Mouse (Mus musculus): ENCODE results near the gene Strbp. TPM values are rescaled to one million over a fixed set of nuclear protein-coding genes. Genes with fewer than 3 reads are reported as not detected.

Strbp gene
- total RNA-seq, 2 experiments from 2014 or later = 147 to 161 TPM

GRCm38 (mm10) chr2:37704141-37704760 lies 592 bp upstream of the Strbp start:
- DNase-seq (ENCODE audit: low spot score in 2 of 2) = no peak

- DNase-seq (ENCODE audit: low spot score in 2 of 2) = peak; percentile 13 to 30
Observed at GRCm38 (mm10) chr2:37702301-37703172, 1.1 kb downstream of the Strbp start.

- DNase-seq (ENCODE audit: low spot score in 2 of 2) = no peak
Observed at GRCm38 (mm10) chr2:37689064-37689615, 14.5 kb downstream of the Strbp start.

- DNase-seq (ENCODE audit: low spot score in 2 of 2) = no peak
Observed at GRCm38 (mm10) chr2:37687031-37687430, 16.6 kb downstream of the Strbp start.

GRCm38 (mm10) chr2:37684864-37685263 lies 18.8 kb downstream of the Strbp start:
- no peak for DNase-seq (ENCODE audit: low spot score in 2 of 2)

- DNase-seq (ENCODE audit: low spot score in 2 of 2) = no peak
Observed at GRCm38 (mm10) chr2:37682197-37682811, 21.4 kb downstream of the Strbp start.

GRCm38 (mm10) chr2:37651086-37651485 lies 52.6 kb downstream of the Strbp start:
- no peak for DNase-seq (ENCODE audit: low spot score in 2 of 2)

GRCm38 (mm10) chr2:37649590-37649989 lies 54.1 kb downstream of the Strbp start:
- no peak for DNase-seq (ENCODE audit: low spot score in 2 of 2)

- DNase-seq (ENCODE audit: low spot score in 2 of 2) = no peak
Observed at GRCm38 (mm10) chr2:37648966-37649365, 54.7 kb downstream of the Strbp start.

GRCm38 (mm10) chr2:37623343-37623742 lies 80.3 kb downstream of the Strbp start:
- DNase-seq (ENCODE audit: low spot score in 2 of 2) = no peak

- DNase-seq (ENCODE audit: low spot score in 2 of 2) = no peak
Observed at GRCm38 (mm10) chr2:37587919-37588318, 115.7 kb downstream of the Strbp start.

- no peak for DNase-seq (ENCODE audit: low spot score in 2 of 2)
Observed at GRCm38 (mm10) chr2:37578185-37578584, 125.5 kb downstream of the Strbp start.

- DNase-seq (ENCODE audit: low spot score in 2 of 2) = peak in 1 of 2 experiments; percentile 43
Observed at GRCm38 (mm10) chr2:37576661-37577060, 127.0 kb downstream of the Strbp start.

GRCm38 (mm10) chr2:37572141-37572540 lies 131.5 kb downstream of the Strbp start:
- no peak for DNase-seq (ENCODE audit: low spot score in 2 of 2)

GRCm38 (mm10) chr2:37570703-37571102 lies 133.0 kb downstream of the Strbp start:
- no peak for DNase-seq (ENCODE audit: low spot score in 2 of 2)

- peak in 1 of 2 experiments; percentile 42 for DNase-seq (ENCODE audit: low spot score in 2 of 2)
Observed at GRCm38 (mm10) chr2:37569888-37570287, 133.8 kb downstream of the Strbp start.

- DNase-seq (ENCODE audit: low spot score in 2 of 2) = no peak
Observed at GRCm38 (mm10) chr2:37566035-37566434, 137.6 kb downstream of the Strbp start.

- no peak for DNase-seq (ENCODE audit: low spot score in 2 of 2)
Observed at GRCm38 (mm10) chr2:37565579-37565978, 138.1 kb downstream of the Strbp start.

- DNase-seq (ENCODE audit: low spot score in 2 of 2) = no peak
Observed at GRCm38 (mm10) chr2:37556366-37556765, 147.3 kb downstream of the Strbp start.

- no peak for DNase-seq (ENCODE audit: low spot score in 2 of 2)
Observed at GRCm38 (mm10) chr2:37549346-37550012, 154.2 kb downstream of the Strbp start.

GRCm38 (mm10) chr2:37531639-37532038 lies 172.0 kb downstream of the Strbp start:
- no peak for DNase-seq (ENCODE audit: low spot score in 2 of 2)

Data from layer of hippocampus, postnatal 14 days (tissue).